ENCODE assay signal across 34 mouse cellular contexts in genomic region chr10:65216226-65216625, GRCm38 (mm10).
"Had no signal": no experiment of that assay in that cellular context is flagged by ENCODE, and none has a peak within 500 bp of the region (broad histone marks: within the 10 kb centered on the region; RNA-seq: fewer than 3 reads in every experiment).

No protein-coding gene starts in this region.

- H3K4me1 ChIP-seq: heart, embryonic 12.5 days; heart, embryonic 13.5 days; heart, embryonic 15.5 days; hindbrain, embryonic 10.5 days; hindbrain, embryonic 13.5 days; hindbrain, embryonic 15.5 days; intestine, embryonic 15.5 days; kidney, embryonic 15.5 days had no signal

- DNase-seq: heart, postnatal 10 days; heart, postnatal 14 days; heart, postnatal 36 days; heart, postnatal 4 days; kidney, adult 11 months; kidney, adult 18-20 months; kidney, adult 2 months; kidney, adult 8-10 months; kidney, adult 9 months; kidney, postnatal 10 days; kidney, postnatal 14 days; kidney, postnatal 25 days; kidney, postnatal 36 days; kidney, postnatal 4 days; layer of hippocampus, adult 9-11 months; layer of hippocampus, postnatal 36 days had no signal

- H3K4me3 ChIP-seq: heart, embryonic 12.5 days; heart, embryonic 13.5 days; heart, embryonic 15.5 days; hindbrain, embryonic 10.5 days; hindbrain, embryonic 13.5 days; hindbrain, embryonic 15.5 days; intestine, embryonic 15.5 days; kidney, embryonic 15.5 days; layer of hippocampus, adult 2 months; left cerebral cortex, adult 2 months had no signal

- H3K36me3 ChIP-seq: heart, embryonic 12.5 days; heart, embryonic 13.5 days; heart, embryonic 15.5 days; hindbrain, embryonic 10.5 days; hindbrain, embryonic 13.5 days; hindbrain, embryonic 15.5 days; intestine, embryonic 15.5 days; kidney, embryonic 15.5 days had no signal

- H3K27ac ChIP-seq: heart, embryonic 13.5 days; heart, embryonic 15.5 days; hindbrain, embryonic 10.5 days; hindbrain, embryonic 13.5 days; hindbrain, embryonic 14.5 days; hindbrain, embryonic 15.5 days; hindbrain, postnatal 0 days; intestine, embryonic 15.5 days; kidney, embryonic 15.5 days; kidney, postnatal 0 days; layer of hippocampus, adult 2 months had no signal

- H3K9ac ChIP-seq: heart, embryonic 12.5 days; heart, embryonic 13.5 days; heart, embryonic 15.5 days; hindbrain, embryonic 13.5 days; hindbrain, embryonic 14.5 days; hindbrain, embryonic 15.5 days; intestine, embryonic 15.5 days; kidney, embryonic 15.5 days had no signal

- ATAC-seq: hindbrain, embryonic 16.5 days; hindbrain, postnatal 0 days; inflammation-experienced regulatory T-cells, adult 6 months; intestine, embryonic 15.5 days; intestine, embryonic 16.5 days; intestine, postnatal 0 days had no signal

- H3K4me2 ChIP-seq: heart, embryonic 11.5 days; heart, embryonic 12.5 days; heart, embryonic 13.5 days; heart, embryonic 15.5 days; hindbrain, embryonic 13.5 days; hindbrain, embryonic 14.5 days; hindbrain, embryonic 15.5 days; intestine, embryonic 15.5 days; kidney, embryonic 15.5 days had no signal

- H3K27me3 ChIP-seq: heart, embryonic 12.5 days; heart, embryonic 13.5 days; heart, embryonic 15.5 days; hindbrain, embryonic 13.5 days; hindbrain, embryonic 15.5 days; intestine, embryonic 15.5 days; kidney, embryonic 15.5 days had no signal

- H3K9me3 ChIP-seq: heart, embryonic 12.5 days; heart, embryonic 13.5 days; heart, embryonic 15.5 days; hindbrain, embryonic 10.5 days; hindbrain, embryonic 13.5 days; hindbrain, embryonic 15.5 days; intestine, embryonic 15.5 days; kidney, embryonic 15.5 days had no signal
